Mouse (Mus musculus): Measurements from ENCODE around the gene Tmem235. TPM values are rescaled to one million over a fixed set of nuclear protein-coding genes. Genes with fewer than 3 reads are reported as not detected.
"Not testable (repeated sequence)": the region's sequence is repeated elsewhere in the genome, so short reads cannot be mapped to it uniquely, and the experiment has no call there.

Tmem235 gene
- polyA plus RNA-seq (2015; fragmentation: Nextera tagmentation; extraction: Ambion mirVana) = not detected in 2 replicates

DNA sequence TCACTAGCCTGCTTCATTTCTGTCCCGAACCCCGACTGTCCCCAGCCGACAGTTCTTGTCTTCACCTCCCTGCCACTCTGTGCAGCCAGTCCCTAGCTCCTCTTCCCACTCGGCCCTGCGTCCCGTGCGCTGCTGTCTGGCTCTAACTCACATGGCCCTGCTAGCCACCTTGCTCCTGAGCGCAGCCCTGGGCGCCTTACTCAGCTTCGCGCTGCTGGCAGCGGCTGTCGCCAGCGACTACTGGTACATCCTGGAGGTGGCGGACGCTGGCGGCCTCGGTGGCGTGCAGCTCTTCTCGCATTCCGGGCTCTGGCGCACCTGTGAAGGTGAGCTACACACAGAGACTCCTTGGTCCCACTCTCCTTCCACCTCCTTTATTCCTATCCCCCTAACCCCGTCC lies at the start of gene Tmem235:
Tmem235 (plus strand) TSS at position 152 of the 400 bp plus-strand sequence.
- no peak within 1 kb of the TSS for H3K4me2 ChIP-seq (ENCODE audit: low read length)

DNA sequence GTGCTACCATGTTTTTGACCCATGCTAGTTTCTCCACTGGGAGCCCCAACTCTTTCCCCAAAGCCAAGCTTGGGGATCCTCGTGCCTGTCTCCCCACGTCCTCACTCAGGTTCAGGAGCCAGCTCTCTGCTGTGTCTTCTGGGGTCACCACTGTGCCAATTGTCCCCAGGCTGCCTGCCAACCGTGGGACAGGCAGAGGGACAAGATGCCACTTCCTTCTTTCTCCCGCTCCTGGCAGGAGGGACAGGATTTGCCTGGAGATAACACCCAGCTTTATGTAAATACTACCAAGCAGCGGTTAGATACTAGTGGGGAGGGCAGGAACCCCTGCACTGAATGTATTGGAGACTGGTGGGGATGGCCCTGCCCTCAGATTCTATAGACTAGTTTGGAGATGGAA lies 46.7 kb upstream of the Tmem235 start:
- WGBS = 69% methylated on average over 5 of the region's 5 CpGs

More for the DNA sequence above, at the start of gene Tmem235:
- ATAC-seq = no peak
- Histone ChIP-seq H3K36me3 (ENCODE audit: control insufficient read depth, insufficient read depth) (no peaks in the 10 kb centered on the region), H3K27ac (ENCODE audit: low read length) (no peak within 1 kb of the TSS), H3K9me3 (ENCODE audit: control insufficient read depth, low read length) (no peaks in the 10 kb centered on the region), H3K4me1 (replicated peaks; ENCODE audit: control insufficient read depth, insufficient read depth, low read length) (peaks cover 4% of the 10 kb centered on the region; the same call in 1 of the 2 replicates), H3K9ac (replicated peaks; ENCODE audit: low read depth, low read length) (0 out of 2 replicates have a peak within 1 kb of the TSS, but pooled peaks have one; percentile 13), H3K27me3 (replicated peaks; ENCODE audit: control insufficient read depth, insufficient read depth, low read length) (peaks cover 14% of the 10 kb centered on the region), H3K4me3 (replicated peaks; ENCODE audit: low read length) (no peak within 1 kb of the TSS)
- WGBS = 4% methylated on average over 23 of the region's 23 CpGs

DNA sequence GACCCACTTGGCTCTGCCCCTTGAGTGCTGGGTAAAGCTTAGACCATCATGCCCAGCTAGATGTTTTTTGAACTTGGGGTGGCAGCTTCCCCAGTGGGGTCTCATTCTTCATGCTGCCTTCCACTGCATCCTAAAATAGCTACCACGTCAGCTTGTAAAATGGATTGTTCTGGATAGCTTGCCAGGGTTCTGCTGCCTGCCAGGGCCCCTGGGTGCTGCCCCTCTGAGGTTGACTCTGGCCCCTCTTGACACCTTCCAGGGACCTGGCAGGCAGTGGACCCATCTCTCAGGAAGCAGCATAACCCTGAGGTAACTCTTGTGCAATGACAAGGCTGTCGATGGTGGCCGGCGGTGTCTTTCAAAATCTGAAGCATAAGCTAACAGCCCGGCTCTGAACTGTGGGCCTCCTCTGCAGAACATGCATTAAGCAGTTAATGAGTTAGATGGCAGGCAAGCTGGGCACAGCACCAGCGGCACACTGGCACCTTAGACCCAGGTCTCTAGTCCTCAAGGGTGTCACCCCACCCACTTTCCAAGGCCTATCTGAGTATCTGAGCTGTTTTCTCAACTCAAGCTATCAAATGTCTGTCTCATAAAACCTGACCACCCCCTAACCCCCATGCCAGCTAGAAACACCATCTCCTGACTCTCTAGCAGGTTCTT lies 45.7 kb upstream of the Tmem235 start:
- WGBS = 93% methylated on average over 6 of the region's 6 CpGs
- Histone ChIP-seq H3K9ac (replicated peaks; ENCODE audit: low read depth, low read length) (no peak overlapping the region), H3K4me2 (ENCODE audit: low read length) (no peak overlapping the region), H3K27ac (ENCODE audit: low read length) (no peak overlapping the region), H3K4me1 (replicated peaks; ENCODE audit: control insufficient read depth, insufficient read depth, low read length) (peaks cover 11% of the 10 kb centered on the region), H3K9me3 (ENCODE audit: control insufficient read depth, low read length) (no peaks in the 10 kb centered on the region), H3K27me3 (replicated peaks; ENCODE audit: control insufficient read depth, insufficient read depth, low read length) (0 out of 2 replicates have a peak, but pooled peaks cover 2% of the 10 kb centered on the region), H3K36me3 (ENCODE audit: control insufficient read depth, insufficient read depth) (no peaks in the 10 kb centered on the region), H3K4me3 (replicated peaks; ENCODE audit: low read length) (no peak overlapping the region)
- no peak for ATAC-seq

More for the DNA sequence above, 46.7 kb upstream of the Tmem235 start:
- Histone ChIP-seq H3K4me1 (replicated peaks; ENCODE audit: control insufficient read depth, insufficient read depth, low read length) (peaks cover 18% of the 10 kb centered on the region), H3K4me2 (ENCODE audit: low read length) (no peak overlapping the region), H3K27ac (ENCODE audit: low read length) (no peak overlapping the region), H3K4me3 (replicated peaks; ENCODE audit: low read length) (no peak overlapping the region), H3K9me3 (ENCODE audit: control insufficient read depth, low read length) (no peaks in the 10 kb centered on the region), H3K36me3 (ENCODE audit: control insufficient read depth, insufficient read depth) (no peaks in the 10 kb centered on the region), H3K9ac (replicated peaks; ENCODE audit: low read depth, low read length) (no peak overlapping the region), H3K27me3 (replicated peaks; ENCODE audit: control insufficient read depth, insufficient read depth, low read length) (0 out of 2 replicates have a peak, but pooled peaks cover 6% of the 10 kb centered on the region)
- no peak for ATAC-seq

DNA sequence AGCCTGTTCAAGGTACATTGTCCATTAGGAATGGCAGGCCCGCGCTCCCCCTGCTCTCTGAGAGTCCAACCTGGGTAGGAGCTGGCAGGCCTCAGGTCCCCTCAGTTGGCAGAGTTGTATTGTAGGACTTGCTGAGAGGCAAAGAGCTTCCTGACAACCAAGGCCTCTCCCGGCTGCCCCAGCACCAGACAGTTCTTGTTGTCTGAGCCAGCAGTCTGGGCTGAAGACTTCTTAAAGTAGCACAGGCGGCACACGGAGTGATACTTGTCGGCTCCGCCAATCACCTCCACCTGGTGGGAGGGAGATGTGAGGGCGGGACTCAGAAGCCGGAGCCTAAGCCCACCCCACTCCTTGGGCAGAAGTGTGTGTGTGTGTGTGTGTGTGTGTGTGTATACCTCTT lies 44.7 kb upstream of the Tmem235 start:
- not testable (repeated sequence) for H3K9ac ChIP-seq (replicated peaks; ENCODE audit: low read depth, low read length); H3K27ac ChIP-seq (ENCODE audit: low read length); ATAC-seq; H3K27me3 ChIP-seq (replicated peaks; ENCODE audit: control insufficient read depth, insufficient read depth, low read length); H3K4me2 ChIP-seq (ENCODE audit: low read length); H3K4me3 ChIP-seq (replicated peaks; ENCODE audit: low read length); H3K4me1 ChIP-seq (replicated peaks; ENCODE audit: control insufficient read depth, insufficient read depth, low read length); H3K9me3 ChIP-seq (ENCODE audit: control insufficient read depth, low read length); H3K36me3 ChIP-seq (ENCODE audit: control insufficient read depth, insufficient read depth)
- 84% methylated on average over 9 of the region's 9 CpGs for WGBS

DNA sequence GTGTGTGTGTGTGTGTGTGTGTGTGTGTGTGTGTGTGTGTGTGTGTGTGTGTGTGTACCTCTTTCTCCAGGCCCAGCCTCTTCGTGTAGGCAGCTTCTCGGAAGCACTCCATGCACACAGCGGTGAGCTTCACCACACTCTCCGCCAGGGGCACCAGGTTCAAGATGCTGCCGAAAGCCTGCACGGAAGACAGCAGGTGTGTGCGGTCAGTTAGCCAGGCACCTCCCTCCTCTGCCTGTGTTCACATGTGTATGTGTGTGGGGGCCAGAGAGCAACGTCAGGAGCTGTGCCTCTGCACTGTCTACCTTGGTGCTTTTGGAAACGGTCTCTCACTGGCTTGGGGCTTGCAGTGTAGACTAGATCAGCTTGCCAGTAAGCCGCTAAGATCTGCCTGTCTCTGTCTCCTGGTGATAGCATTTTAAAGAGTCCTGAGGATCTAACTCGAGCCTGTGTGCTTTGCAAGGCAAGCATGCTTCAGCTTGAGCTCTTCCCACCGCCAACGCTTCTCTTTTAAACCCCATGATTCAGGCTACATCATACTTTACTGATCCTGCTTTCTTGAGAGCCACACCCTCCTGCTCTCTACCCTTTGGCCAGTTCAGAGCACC lies 44.1 kb upstream of the Tmem235 start:
- no peak for ATAC-seq
- Histone ChIP-seq H3K4me1 (replicated peaks; ENCODE audit: control insufficient read depth, insufficient read depth, low read length) (no peaks in the 10 kb centered on the region; the same call in 1 of the 2 replicates), H3K27me3 (replicated peaks; ENCODE audit: control insufficient read depth, insufficient read depth, low read length) (no peaks in the 10 kb centered on the region), H3K4me3 (replicated peaks; ENCODE audit: low read length) (no peak overlapping the region), H3K9ac (replicated peaks; ENCODE audit: low read depth, low read length) (no peak overlapping the region), H3K27ac (ENCODE audit: low read length) (no peak overlapping the region), H3K9me3 (ENCODE audit: control insufficient read depth, low read length) (no peaks in the 10 kb centered on the region), H3K36me3 (ENCODE audit: control insufficient read depth, insufficient read depth) (no peaks in the 10 kb centered on the region), H3K4me2 (ENCODE audit: low read length) (no peak overlapping the region)
- WGBS = 88% methylated on average over 12 of the region's 13 CpGs

DNA sequence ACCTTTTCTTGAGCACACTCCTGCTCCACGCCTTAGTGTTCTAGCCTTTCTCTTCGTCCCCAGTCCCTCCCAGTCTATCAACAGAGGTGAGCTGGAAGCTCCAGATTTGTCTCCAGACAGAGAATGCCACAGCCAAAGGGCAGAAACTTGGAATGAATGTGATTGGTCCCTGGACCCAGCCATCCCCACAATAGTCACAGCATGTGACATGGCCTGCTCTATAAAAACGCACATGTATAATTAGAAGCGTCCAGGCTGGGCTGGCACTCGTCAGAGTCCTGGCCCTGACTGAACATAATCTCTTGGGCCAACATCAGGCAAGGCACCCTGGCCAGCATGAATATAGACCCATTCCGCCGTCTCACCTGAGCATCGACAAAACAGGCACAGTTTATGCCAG lies 41.5 kb upstream of the Tmem235 start:
- Histone ChIP-seq H3K27me3 (replicated peaks; ENCODE audit: control insufficient read depth, insufficient read depth, low read length) (no peaks in the 10 kb centered on the region), H3K27ac (ENCODE audit: low read length) (no peak overlapping the region), H3K4me3 (replicated peaks; ENCODE audit: low read length) (no peak overlapping the region), H3K9ac (replicated peaks; ENCODE audit: low read depth, low read length) (no peak overlapping the region), H3K4me1 (replicated peaks; ENCODE audit: control insufficient read depth, insufficient read depth, low read length) (peaks cover 2% of the 10 kb centered on the region), H3K9me3 (ENCODE audit: control insufficient read depth, low read length) (no peaks in the 10 kb centered on the region), H3K4me2 (ENCODE audit: low read length) (no peak overlapping the region), H3K36me3 (ENCODE audit: control insufficient read depth, insufficient read depth) (no peaks in the 10 kb centered on the region)
- ATAC-seq = no peak
- 51% methylated on average over 8 of the region's 8 CpGs for WGBS

DNA sequence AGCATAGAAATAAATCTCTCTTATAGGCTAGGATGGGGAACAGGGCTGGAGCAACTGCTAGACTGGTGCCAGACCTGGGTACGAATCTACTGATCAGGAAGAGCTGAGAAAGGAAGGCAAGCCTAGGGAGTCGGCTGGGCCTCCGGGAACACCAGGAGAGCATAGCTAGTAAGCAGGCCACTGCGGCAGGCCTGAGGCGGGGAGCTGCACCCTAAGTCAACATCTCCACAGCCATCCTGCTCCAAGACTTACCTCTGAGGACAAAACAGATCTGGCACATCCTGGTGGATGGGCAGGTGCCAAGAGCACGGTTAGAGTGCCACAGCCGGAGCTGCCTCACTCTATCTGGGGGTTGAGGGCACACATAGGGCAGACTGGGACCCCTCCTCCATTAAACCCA lies 40.4 kb upstream of the Tmem235 start:
- no peak overlapping the region for H3K4me3 ChIP-seq (replicated peaks; ENCODE audit: low read length)
- H3K27ac ChIP-seq (ENCODE audit: low read length) = no peak overlapping the region
- no peak for ATAC-seq
- no peaks in the 10 kb centered on the region for H3K27me3 ChIP-seq (replicated peaks; ENCODE audit: control insufficient read depth, insufficient read depth, low read length)
- H3K4me2 ChIP-seq (ENCODE audit: low read length) = no peak overlapping the region
- H3K4me1 ChIP-seq (replicated peaks; ENCODE audit: control insufficient read depth, insufficient read depth, low read length) = peaks cover 9% of the 10 kb centered on the region
- no peaks in the 10 kb centered on the region for H3K9me3 ChIP-seq (ENCODE audit: control insufficient read depth, low read length)
- no peaks in the 10 kb centered on the region for H3K36me3 ChIP-seq (ENCODE audit: control insufficient read depth, insufficient read depth)
- WGBS = 91% methylated on average over 7 of the region's 7 CpGs
- no peak overlapping the region for H3K9ac ChIP-seq (replicated peaks; ENCODE audit: low read depth, low read length)

DNA sequence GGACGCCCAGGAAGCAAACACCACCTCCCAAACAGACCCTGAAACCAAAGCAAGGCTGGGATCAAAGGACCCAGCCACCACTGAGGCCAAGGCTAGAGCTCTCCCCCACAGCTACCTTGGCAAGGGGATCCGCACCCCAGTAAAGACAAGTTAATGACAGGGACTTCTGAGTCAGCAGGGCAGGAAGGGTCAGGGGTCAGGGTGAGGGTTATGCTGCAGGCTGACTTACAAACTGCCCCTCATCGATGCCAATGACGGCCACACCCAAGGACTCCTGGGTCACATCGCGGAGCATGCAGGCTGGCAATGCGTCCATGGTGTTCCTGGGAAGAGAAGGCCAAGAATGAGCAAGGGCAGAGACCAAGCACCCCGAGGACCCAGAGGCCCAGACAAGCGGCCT lies 38.7 kb upstream of the Tmem235 start:
- H3K27me3 ChIP-seq (replicated peaks; ENCODE audit: control insufficient read depth, insufficient read depth, low read length) = no peaks in the 10 kb centered on the region
- H3K36me3 ChIP-seq (ENCODE audit: control insufficient read depth, insufficient read depth) = no peaks in the 10 kb centered on the region
- no peak for ATAC-seq
- no peak overlapping the region for H3K4me3 ChIP-seq (replicated peaks; ENCODE audit: low read length)
- H3K9ac ChIP-seq (replicated peaks; ENCODE audit: low read depth, low read length) = no peak overlapping the region
- H3K9me3 ChIP-seq (ENCODE audit: control insufficient read depth, low read length) = no peaks in the 10 kb centered on the region
- H3K27ac ChIP-seq (ENCODE audit: low read length) = no peak overlapping the region
- H3K4me2 ChIP-seq (ENCODE audit: low read length) = no peak overlapping the region
- WGBS = 94% methylated on average over 9 of the region's 9 CpGs
- peaks cover 20% of the 10 kb centered on the region for H3K4me1 ChIP-seq (replicated peaks; ENCODE audit: control insufficient read depth, insufficient read depth, low read length)

DNA sequence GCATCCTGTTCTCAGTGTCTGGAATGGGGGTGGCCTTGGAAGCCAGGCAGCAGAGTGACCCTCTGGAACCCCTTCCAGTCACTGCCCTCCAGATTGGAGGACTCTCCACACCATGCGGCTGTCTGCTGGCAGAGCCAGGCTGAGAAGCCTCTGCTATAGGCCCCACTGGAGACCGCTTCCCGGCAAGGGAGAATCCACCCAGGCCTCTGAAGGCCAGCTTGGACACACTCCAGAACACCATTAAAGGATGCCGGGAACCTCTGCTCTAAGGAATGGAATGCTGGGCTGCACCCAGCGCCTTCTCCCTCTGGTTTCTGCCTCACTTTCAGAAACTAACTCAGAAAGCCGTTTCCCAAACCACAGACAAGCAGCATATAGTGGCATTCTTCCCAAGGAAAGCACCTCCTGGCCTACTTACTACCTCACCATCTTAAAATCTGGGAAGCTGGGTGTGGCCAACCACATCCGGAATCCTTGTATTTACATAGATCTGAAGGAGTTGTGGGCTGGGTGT lies 37.8 kb upstream of the Tmem235 start:
- Histone ChIP-seq H3K36me3 (ENCODE audit: control insufficient read depth, insufficient read depth) (no peaks in the 10 kb centered on the region), H3K9ac (replicated peaks; ENCODE audit: low read depth, low read length) (no peak overlapping the region), H3K4me3 (replicated peaks; ENCODE audit: low read length) (no peak overlapping the region), H3K27me3 (replicated peaks; ENCODE audit: control insufficient read depth, insufficient read depth, low read length) (no peaks in the 10 kb centered on the region), H3K4me2 (ENCODE audit: low read length) (no peak overlapping the region), H3K9me3 (ENCODE audit: control insufficient read depth, low read length) (no peaks in the 10 kb centered on the region), H3K27ac (ENCODE audit: low read length) (no peak overlapping the region), H3K4me1 (replicated peaks; ENCODE audit: control insufficient read depth, insufficient read depth, low read length) (peaks cover 22% of the 10 kb centered on the region)
- WGBS = 65% methylated on average over 7 of the region's 7 CpGs
- ATAC-seq = no peak

Measured in forebrain, embryonic 16.5 days (tissue).